Mouse (Mus musculus) MEL (cell line): ENCODE measurements around the gene Rad51.
A peak's percentile ranks its signal among the peaks of the same experiment; 100 is the strongest.

Experiments
- CHD1 ChIP-seq: IDR thresholded peaks from 2 replicates; pipeline ENCODE4 v1.6.1; 2012; ENCODE audit warnings: low read depth, mild to moderate bottlenecking, inconsistent platforms, low read length, improper control_type of control experiment
- CTCF ChIP-seq, 3 experiments: IDR thresholded peaks in 2 of 3; conservative IDR thresholded peaks in 1 of 3; 2 replicates each; pipeline ENCODE4 v1.5.1; 2011 to 2012; ENCODE audit warnings: low read length in 3 of 3, low read depth in 2 of 3, mild to moderate bottlenecking in 2 of 3, improper control_type of control experiment in 1 of 3, inconsistent platforms in 1 of 3, mixed read lengths in 1 of 3, moderate library complexity in 1 of 3; ENCODE audit not compliant: control insufficient read depth in 1 of 3, insufficient read depth in 1 of 3, poor library complexity in 1 of 3, severe bottlenecking in 1 of 3
- ETS1 ChIP-seq: IDR thresholded peaks from 2 replicates; pipeline ENCODE4 v1.6.1; 2012; ENCODE audit warnings: low read depth, mild to moderate bottlenecking, inconsistent platforms, low read length, improper control_type of control experiment, moderate library complexity
- GATA1 ChIP-seq: IDR thresholded peaks from 2 replicates; pipeline ENCODE4 v1.6.1; 2011; ENCODE audit warnings: low read depth, low read length, improper control_type of control experiment
- JUND ChIP-seq: IDR thresholded peaks from 2 replicates; pipeline ENCODE4 v1.6.1; 2011; ENCODE audit warnings: low read depth, mild to moderate bottlenecking, improper control_type of control experiment, low read length
- MEF2A ChIP-seq: IDR thresholded peaks from 2 replicates; pipeline ENCODE4 v1.6.1; 2014; ENCODE audit warnings: low read depth, mild to moderate bottlenecking, inconsistent platforms, low read length, improper control_type of control experiment; ENCODE audit not compliant: poor library complexity, insufficient replicate concordance, severe bottlenecking; ENCODE audit errors: extremely low read depth
- MYB ChIP-seq: IDR thresholded peaks from 2 replicates; pipeline ENCODE4 v1.6.1; 2011; ENCODE audit warnings: mild to moderate bottlenecking, low read depth, low read length, improper control_type of control experiment
- POLR2A ChIP-seq, 2 experiments: IDR thresholded peaks; 2 replicates each; pipeline ENCODE4 v1.6.1; 2011 to 2012; ENCODE audit warnings: low read length in 2 of 2, mild to moderate bottlenecking in 2 of 2, control low read depth in 1 of 2, improper control_type of control experiment in 1 of 2, low read depth in 1 of 2, moderate library complexity in 1 of 2; ENCODE audit not compliant: control insufficient read depth in 1 of 2, insufficient read depth in 1 of 2, poor library complexity in 1 of 2
- RAD21 ChIP-seq: IDR thresholded peaks from 2 replicates; pipeline ENCODE4 v1.6.1; 2011; ENCODE audit warnings: mild to moderate bottlenecking, low read depth, low read length, improper control_type of control experiment
- TCF12 ChIP-seq: IDR thresholded peaks from 2 replicates; pipeline ENCODE4 v1.6.1; 2014; ENCODE audit warnings: low read depth, mild to moderate bottlenecking, inconsistent platforms, low read length, improper control_type of control experiment, moderate library complexity
- USF1 ChIP-seq: IDR thresholded peaks from 2 replicates; pipeline ENCODE4 v1.6.1; 2014; ENCODE audit warnings: low read depth, mild to moderate bottlenecking, inconsistent platforms, low read length, improper control_type of control experiment, moderate library complexity

GRCm38 (mm10) chr2:119156681-119157572 is 44.3 kb downstream of the Rad51 start, which contains the start of gene Rmdn3:
- TF ChIP-seq JUND (no peak), CTCF (IDR thresholded peaks at IDR 0.05 in 2 of 3, conservative IDR thresholded peaks at IDR 0.05 in 1 of 3; ENCODE audit: control insufficient read depth in 1 of 3, insufficient read depth in 1 of 3, low read depth in 2 of 3, low read length in 3 of 3, poor library complexity in 1 of 3, severe bottlenecking in 1 of 3) (no peak), GATA1 (no peak), MYB (no peak), POLR2A (IDR thresholded peaks at IDR 0.05; ENCODE audit: control insufficient read depth in 1 of 2, insufficient read depth in 1 of 2, low read depth in 1 of 2, low read length in 2 of 2, poor library complexity in 1 of 2) (peak; percentile 73 to 85), MEF2A (no peak), RAD21 (no peak; the same call in 1 of the 2 replicates), USF1 (no peak), TCF12 (0 out of 2 replicates have a peak, but pooled peaks have one; percentile 47), CHD1 (no peak), ETS1 (peak; percentile 41; the same call in 1 of the 2 replicates)
